Mouse (Mus musculus) cerebellum, adult 2 months (tissue): Measurements from ENCODE around the gene Mafg. TPM values are rescaled to one million over a fixed set of nuclear protein-coding genes. Genes with fewer than 3 reads are reported as not detected.
"Not testable (repeated sequence)": the region's sequence is repeated elsewhere in the genome, so short reads cannot be mapped to it uniquely, and the experiment has no call there.

Experiments
- DNase-seq, 2 experiments: peaks; one replicate each; pipeline ENCODE4 v3.0.0; 2021
- H3K27ac ChIP-seq: fragments of 200-500 bp; 2 replicates; pipeline ENCODE4 v1.5.1; 2012; ENCODE audit warnings: low read length, control low read depth, inconsistent platforms; ENCODE audit not compliant: insufficient read depth
- H3K27me3 ChIP-seq: fragments of 200-500 bp; 2 replicates; pipeline ENCODE4 v1.6.1; 2012; ENCODE audit warnings: inconsistent platforms, mild to moderate bottlenecking, low read length, moderate library complexity; ENCODE audit not compliant: control insufficient read depth, insufficient read depth
- H3K4me1 ChIP-seq: fragments of 200-500 bp; 2 replicates; pipeline ENCODE4 v1.6.1; 2011; ENCODE audit warnings: low read length; ENCODE audit not compliant: control insufficient read depth, insufficient read depth
- H3K4me3 ChIP-seq: fragments of 200-500 bp; replicated peaks from 2 replicates; pipeline ENCODE3; 2011; ENCODE audit warnings: mild to moderate bottlenecking, low read depth, low read length, control low read depth; ENCODE audit not compliant: insufficient read depth
- CTCF ChIP-seq: fragments of 200-500 bp; IDR thresholded peaks from 2 replicates; pipeline ENCODE4 v1.5.1; 2011; ENCODE audit warnings: low read depth, mild to moderate bottlenecking, control low read depth, low read length, moderate library complexity, borderline replicate concordance; ENCODE audit not compliant: insufficient read depth
- POLR2A ChIP-seq: fragments of 200-500 bp; IDR thresholded peaks from 2 replicates; pipeline ENCODE4 v1.6.1; 2011; ENCODE audit warnings: low read length, control low read depth, borderline replicate concordance; ENCODE audit not compliant: insufficient read depth
- WGBS: fragments of 180-500 bp; shearing (Covaris S2); methylation state at CpG from one replicate; pipeline ENCODE4 v1.1.7; 2018; 5-methylcytosine and 5-hydroxymethylcytosine counted together
- polyA plus RNA-seq: library from polyadenylated mRNA; depleted of rRNA; stranded (reverse); fragments of >200 nt; gene quantifications from 2 replicates; pipeline ENCODE4 v1.2.3, GENCODE M21; 2012; rRNA removed

The Mafg gene
- polyA plus RNA-seq, result 60.5 and 65.3 TPM in 2 replicates

- Histone ChIP-seq H3K27me3 (no peaks in the 10 kb centered on the region), H3K4me3 (peak within 1 kb of the TSS; percentile 65), H3K27ac (peak within 1 kb of the TSS; percentile 49; the same call in 1 of the 2 replicates), H3K4me1 (peaks cover 19% of the 10 kb centered on the region)
- no peak for TF ChIP-seq POLR2A
- DNase-seq, result peak; percentile 92 to 95
- WGBS, result 11% methylated on average over 58 of the region's 58 CpGs
Observed at GRCm38 (mm10) chr11:120633520-120634343, at the start of gene Mafg. Mafg (minus strand) TSS chr11:120633600.

GRCm38 (mm10) chr11:120682683-120683082 lies 49.3 kb upstream of the Mafg start:
- Histone ChIP-seq H3K27ac (no peak overlapping the region), H3K4me1 (peaks cover 6% of the 10 kb centered on the region; the same call in 1 of the 2 replicates), H3K27me3 (no peaks in the 10 kb centered on the region), H3K4me3 (no peak overlapping the region)
- no peak for DNase-seq
- TF ChIP-seq CTCF (no peak), POLR2A (no peak)
- 92% methylated on average over 5 of the region's 5 CpGs for WGBS

GRCm38 (mm10) chr11:120679909-120680308 lies 46.5 kb upstream of the Mafg start:
- no peak overlapping the region for H3K4me3 ChIP-seq
- no peaks in the 10 kb centered on the region for H3K27me3 ChIP-seq
- H3K27ac ChIP-seq, result no peak overlapping the region
- WGBS, result 74% methylated on average over 3 of the region's 3 CpGs
- TF ChIP-seq POLR2A (no peak), CTCF (peak; percentile 44; the same call in 1 of the 2 replicates)
- DNase-seq, result no peak
- H3K4me1 ChIP-seq, result peaks cover 6% of the 10 kb centered on the region; the same call in 1 of the 2 replicates

GRCm38 (mm10) chr11:120676951-120677350 lies 43.6 kb upstream of the Mafg start:
- Histone ChIP-seq H3K27me3 (no peaks in the 10 kb centered on the region), H3K4me1 (no peaks in the 10 kb centered on the region), H3K27ac (no peak overlapping the region; the same call in 1 of the 2 replicates), H3K4me3 (no peak overlapping the region)
- no peak for DNase-seq
- 94% methylated on average over 4 of the region's 4 CpGs for WGBS
- no peak for TF ChIP-seq POLR2A
- no peak for TF ChIP-seq CTCF

GRCm38 (mm10) chr11:120675875-120676274 lies 42.5 kb upstream of the Mafg start:
- H3K27ac ChIP-seq, H3K4me1 ChIP-seq, DNase-seq, H3K4me3 ChIP-seq, H3K27me3 ChIP-seq: not testable (repeated sequence)
- WGBS, result 91% methylated on average over 5 of the region's 5 CpGs

GRCm38 (mm10) chr11:120673594-120674122 lies 40.3 kb upstream of the Mafg start:
- Histone ChIP-seq H3K4me3 (peak overlapping the region; percentile 91), H3K4me1 (no peaks in the 10 kb centered on the region), H3K27me3 (no peaks in the 10 kb centered on the region), H3K27ac (peak overlapping the region; percentile 41; the same call in 1 of the 2 replicates)
- 41% methylated on average over 12 of the region's 12 CpGs for WGBS
- TF ChIP-seq CTCF (no peak), POLR2A (no peak)
- DNase-seq, result no peak

GRCm38 (mm10) chr11:120672687-120673593 lies 39.5 kb upstream of the Mafg start, which contains the start of gene Aspscr1:
Aspscr1 (plus strand) TSS chr11:120672973.
- Histone ChIP-seq H3K4me1 (no peaks in the 10 kb centered on the region), H3K4me3 (peak within 1 kb of the TSS; percentile 91), H3K27me3 (no peaks in the 10 kb centered on the region), H3K27ac (peak within 1 kb of the TSS; percentile 41; the same call in 1 of the 2 replicates)
- TF ChIP-seq POLR2A (peak; percentile 31; the same call in 1 of the 2 replicates), CTCF (no peak)
- 1% methylated on average over 81 of the region's 83 CpGs for whole genome bisulfite sequencing
- peak; percentile 91 to 92 for DNase-seq
